Mouse (Mus musculus) hematopoietic stem cell, adult 5-6 weeks (primary cell): ENCODE measurements around the gene Wdr70. TPM values are rescaled to one million over a fixed set of nuclear protein-coding genes. Genes with fewer than 3 reads are reported as not detected.
"Not testable (repeated sequence)": the region's sequence is repeated elsewhere in the genome, so short reads cannot be mapped to it uniquely, and the experiment has no call there.

Experiments used
- ATAC-seq, 2 experiments: fragments of 125-278 bp in 1 of 2; replicated peaks in 1 of 2; 2 replicates each; pipeline ENCODE4 v1.8.0; 2016 to 2017; ENCODE audit warnings: inconsistent platforms in 2 of 2, mild to moderate bottlenecking in 2 of 2, moderate number of reproducible peaks in 2 of 2, low read depth in 1 of 2, moderate TSS enrichment in 1 of 2; ENCODE audit not compliant: low FRiP score in 2 of 2, poor library complexity in 2 of 2, severe bottlenecking in 2 of 2, insufficient read depth in 1 of 2, low TSS enrichment in 1 of 2
- total RNA-seq: library from RNA; stranded (forward); fragments of 172-1452, 232-1000 nt; gene quantifications from 2 replicates; pipeline ENCODE4 v1.2.3, GENCODE M21; 2017

Gene Wdr70
- 42.9 and 66.3 TPM in 2 replicates for total RNA-seq

DNA sequence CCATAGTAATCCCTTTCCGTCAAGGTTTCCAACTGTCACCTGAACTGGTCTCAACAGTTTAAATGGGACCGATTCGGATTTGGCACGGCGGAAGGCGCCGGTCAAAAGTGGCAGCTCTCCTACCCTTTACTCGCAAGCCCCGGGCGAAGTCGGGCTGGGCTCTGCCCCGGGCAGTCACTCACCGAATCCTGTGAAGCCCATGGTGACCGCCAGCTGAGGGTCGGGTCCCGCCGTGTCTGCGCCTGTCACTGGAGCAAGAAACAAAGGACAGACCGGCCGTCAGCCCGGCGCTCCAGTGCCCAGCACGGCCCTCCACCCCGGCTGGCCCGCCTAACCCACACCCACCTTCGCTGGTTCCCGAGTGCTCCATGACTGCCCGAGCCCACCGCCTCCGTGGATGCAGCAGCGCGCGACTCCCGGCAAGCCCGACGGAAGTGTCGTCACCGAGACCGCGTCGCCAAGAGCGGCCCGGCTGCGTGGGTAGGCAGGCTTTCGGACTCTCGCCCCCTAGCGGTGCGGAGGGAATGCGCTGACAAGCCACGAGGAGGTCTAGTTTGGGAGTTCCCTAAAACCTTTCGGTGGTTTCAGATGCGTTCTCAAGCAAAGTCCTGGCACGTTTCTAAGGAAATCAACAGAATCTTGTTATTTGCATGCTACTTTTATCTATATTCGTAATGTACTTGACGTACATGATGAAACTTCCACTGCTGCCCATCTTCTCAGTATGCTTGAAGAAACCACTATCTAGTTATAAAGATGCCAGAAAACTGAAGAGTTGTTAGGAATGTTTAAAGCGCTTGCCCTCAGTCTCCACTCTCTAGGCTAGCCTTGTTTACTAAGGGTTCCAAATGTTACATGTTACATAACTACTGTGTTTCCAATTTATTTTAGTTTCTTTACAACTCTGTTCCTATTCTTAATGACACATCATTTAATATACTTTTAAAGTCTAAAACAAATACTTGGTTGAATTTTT lies at the start of gene Wdr70:
Gene Wdr70 (minus strand): TSS at position 436 of the 976 bp plus-strand sequence.
- peak; percentile 97 to 99 for ATAC-seq

DNA sequence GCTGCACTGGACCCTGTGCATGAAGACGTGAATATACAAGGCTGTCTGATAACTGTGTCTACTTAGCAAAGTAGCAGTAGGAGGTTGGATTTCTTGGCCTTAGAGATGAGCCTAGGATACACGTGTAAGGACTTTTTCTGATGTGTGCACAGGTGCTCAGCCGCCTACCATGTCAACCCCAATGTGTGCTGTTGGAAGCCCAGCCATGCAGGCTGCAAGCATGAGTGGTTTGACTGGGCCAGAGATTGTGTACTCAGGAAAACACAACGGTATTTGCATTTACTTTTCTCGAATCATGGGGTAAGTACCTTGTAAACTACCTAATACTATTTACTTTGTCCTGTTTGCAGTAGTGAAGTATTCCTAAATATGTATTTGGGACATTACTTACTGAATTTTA lies 36.6 kb upstream of the Wdr70 start:
- no peak for ATAC-seq

DNA sequence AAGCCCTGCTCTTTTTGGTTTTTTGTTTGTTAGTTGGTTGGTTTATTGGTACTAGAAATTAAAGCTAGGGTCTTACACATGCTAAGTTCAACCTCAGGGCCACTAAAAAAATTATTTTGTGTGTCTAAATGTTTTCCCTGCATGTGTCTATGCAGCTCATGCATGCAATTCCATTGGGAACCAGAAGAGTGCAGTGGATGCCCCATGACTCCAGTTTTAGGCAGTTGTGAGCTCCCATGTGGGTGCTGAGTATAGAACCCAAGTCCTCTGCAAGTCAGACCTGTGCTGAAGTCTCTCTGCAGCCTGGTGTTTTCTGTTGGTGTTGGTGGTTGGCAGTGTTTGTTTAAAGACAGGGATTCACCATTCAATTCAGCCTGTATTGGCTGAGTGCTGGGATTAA lies 32.8 kb upstream of the Wdr70 start:
- ATAC-seq, result no peak

- ATAC-seq, result no peak
These were observed 32.3 kb upstream of the Wdr70 start for GRCm38 (mm10) chr15:8131268-8131667.

GRCm38 (mm10) chr15:8129281-8129680 lies 30.3 kb upstream of the Wdr70 start:
- no peak for ATAC-seq

DNA sequence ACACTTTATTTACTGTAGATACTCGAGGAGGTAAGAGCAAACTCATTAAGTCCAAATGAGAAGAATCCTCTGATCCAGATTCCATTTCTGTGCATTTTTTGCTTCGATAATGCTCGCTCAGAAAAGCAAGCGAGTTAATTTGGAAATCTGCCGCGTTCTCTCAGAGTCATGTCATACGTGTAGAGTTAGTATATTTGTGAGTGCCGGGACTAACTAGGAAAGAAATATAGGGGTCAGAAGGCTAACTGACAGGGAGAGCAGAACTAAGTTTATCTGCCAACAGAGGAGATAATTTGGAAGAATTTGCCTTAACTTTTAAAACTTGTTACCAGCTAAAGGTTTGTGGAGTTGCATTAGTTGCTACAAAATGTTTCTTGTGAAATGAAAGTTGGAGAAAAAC lies 10.8 kb upstream of the Wdr70 start:
- ATAC-seq, result no peak

DNA sequence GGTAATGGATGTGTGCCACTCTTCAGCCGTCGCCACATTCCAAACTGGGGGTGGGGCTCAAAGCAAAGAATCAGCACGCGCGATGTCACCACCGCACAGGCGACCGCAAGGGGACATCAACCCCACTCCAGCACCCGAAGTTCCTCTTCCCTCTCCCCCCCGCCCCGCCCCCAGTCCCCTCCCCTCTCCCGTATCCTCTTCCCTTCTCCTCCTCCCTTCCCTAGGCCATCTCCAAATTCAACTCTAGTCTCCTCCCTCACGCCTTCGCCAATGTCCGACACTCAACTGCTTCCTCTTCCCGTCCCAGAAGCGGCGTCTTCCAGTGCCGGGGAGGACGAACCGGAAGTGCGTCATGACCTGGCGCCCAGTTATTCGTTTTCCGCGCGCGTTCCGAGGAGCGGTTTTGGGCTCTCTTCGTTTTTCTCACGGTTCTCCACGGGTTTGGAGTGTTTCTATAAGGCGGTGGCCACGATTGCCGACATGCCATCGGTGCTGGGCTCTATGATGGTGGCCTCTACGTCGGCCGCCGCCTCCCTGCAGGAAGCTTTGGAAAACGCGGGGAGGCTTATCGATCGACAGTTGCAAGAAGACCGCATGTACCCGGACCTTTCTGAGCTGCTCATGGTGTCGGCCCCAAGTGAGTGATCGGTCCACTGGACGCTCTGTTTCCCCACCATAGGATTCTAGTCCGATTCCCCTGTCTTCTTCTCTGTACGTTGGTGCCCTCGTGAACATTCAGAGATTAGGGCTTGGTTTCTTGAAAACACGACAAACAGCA lies 10.1 kb upstream of the Wdr70 start, which contains the start of gene Nup155:
Gene Nup155 (plus strand): TSS at position 308 of the 778 bp plus-strand sequence.
- peak; percentile 99 for ATAC-seq

- no peak for ATAC-seq
These were observed 9.5 kb upstream of the Wdr70 start for GRCm38 (mm10) chr15:8108360-8108965.

DNA sequence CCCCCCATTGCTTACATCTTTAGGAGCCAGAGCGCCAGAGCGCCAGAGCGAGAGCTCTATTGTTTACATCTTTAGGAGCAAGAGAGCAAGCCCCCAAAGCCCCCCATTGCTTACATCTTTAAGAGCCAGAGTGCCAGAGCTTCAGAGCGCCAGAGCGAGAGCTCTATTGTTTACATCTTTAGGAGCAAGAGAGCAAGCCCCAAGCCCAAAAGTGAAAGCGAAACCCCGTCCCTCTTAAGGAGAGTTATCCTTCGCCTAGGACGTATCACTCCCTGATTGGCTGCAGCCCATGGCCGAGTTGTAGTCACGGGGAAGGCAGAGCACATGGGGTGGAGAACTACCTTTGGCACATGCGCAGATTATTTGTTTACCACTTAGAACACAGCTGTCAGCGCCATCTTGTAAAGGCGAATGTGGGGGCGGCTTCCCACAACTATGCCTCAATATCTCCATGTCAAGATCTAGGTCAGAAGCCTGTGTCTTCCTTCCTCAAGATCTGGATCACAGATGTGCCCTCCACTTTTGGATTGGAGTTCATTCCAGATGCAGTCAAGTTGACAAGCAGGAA lies 3.0 kb upstream of the Wdr70 start:
- not testable (repeated sequence) for ATAC-seq

GRCm38 (mm10) chr15:8097853-8098252 lies 1.2 kb downstream of the Wdr70 start:
- peak; percentile 48 to 61; a peak in 3 of 4 replicates for ATAC-seq

GRCm38 (mm10) chr15:8092668-8093067 lies 6.3 kb downstream of the Wdr70 start:
- not testable (repeated sequence) for ATAC-seq

GRCm38 (mm10) chr15:8090685-8091084 lies 8.3 kb downstream of the Wdr70 start:
- ATAC-seq, result no peak

DNA sequence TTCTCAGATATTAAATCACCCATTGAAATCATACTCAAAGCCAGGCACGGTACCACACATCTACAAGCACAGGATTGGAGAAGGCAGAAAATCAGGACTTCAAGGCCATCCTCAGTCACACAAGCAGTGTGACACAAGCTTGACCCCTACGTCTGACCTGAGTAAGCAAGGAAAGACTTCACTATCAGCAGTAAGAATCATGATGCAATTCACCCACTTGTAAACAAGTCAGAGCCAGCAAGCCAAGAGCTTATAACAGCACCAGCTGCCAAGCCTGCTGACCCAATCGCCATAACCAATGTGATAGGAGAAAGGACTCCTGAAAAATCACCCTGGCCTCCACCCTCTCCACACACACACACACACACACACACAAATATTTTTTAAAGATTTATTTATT lies 10.3 kb downstream of the Wdr70 start:
- ATAC-seq, result no peak

GRCm38 (mm10) chr15:8087293-8087692 lies 11.7 kb downstream of the Wdr70 start:
- ATAC-seq, result no peak

- ATAC-seq, result no peak
These were observed 16.9 kb downstream of the Wdr70 start for GRCm38 (mm10) chr15:8082139-8082538.

DNA sequence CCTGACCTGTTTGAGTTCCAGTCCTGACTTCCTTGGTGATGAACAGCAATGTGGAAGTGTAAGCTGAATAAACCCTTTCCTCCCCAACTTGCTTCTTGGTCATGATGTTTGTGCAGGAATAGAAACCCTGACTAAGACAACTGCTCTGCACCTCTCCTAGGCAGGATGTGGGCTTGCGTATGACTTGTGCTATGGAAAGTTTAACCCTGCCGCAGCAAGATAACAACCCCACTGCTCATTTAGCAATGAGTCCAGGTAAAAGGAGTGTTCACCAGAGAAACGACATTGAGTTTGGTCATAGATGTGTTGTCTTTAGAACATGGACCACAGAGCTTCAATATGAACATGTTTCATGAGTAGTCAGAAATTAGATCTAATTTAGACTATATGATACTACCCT lies 25.9 kb downstream of the Wdr70 start:
- ATAC-seq, result not testable (repeated sequence)

GRCm38 (mm10) chr15:8065221-8065620 lies 33.8 kb downstream of the Wdr70 start:
- no peak for ATAC-seq
